Mouse (Mus musculus) kidney, adult 18-20 months (tissue): ENCODE data around the gene Prr36.
"Not testable (repeated sequence)": the region's sequence is repeated elsewhere in the genome, so short reads cannot be mapped to it uniquely, and the experiment has no call there.

Experiments used
- DNase-seq: peaks from one replicate; pipeline ENCODE4 v3.0.0; 2021

The Prr36 gene

GRCm38 (mm10) chr8:4216791-4217621 lies at the start of gene Prr36:
Gene Prr36, minus strand, starts transcription at chr8:4217459.
- no peak for DNase-seq

- DNase-seq: no peak
These were observed 48.1 kb upstream of the Prr36 start for GRCm38 (mm10) chr8:4265160-4265914.

- DNase-seq: no peak
These were observed 46.0 kb upstream of the Prr36 start for GRCm38 (mm10) chr8:4263105-4263791.

GRCm38 (mm10) chr8:4259805-4260170 lies 42.5 kb upstream of the Prr36 start:
- no peak for DNase-seq

GRCm38 (mm10) chr8:4259125-4259804 lies 42.0 kb upstream of the Prr36 start, which contains the start of gene Ctxn1:
Gene Ctxn1, minus strand, starts transcription at chr8:4259274.
- peak; percentile 96 for DNase-seq

- no peak for DNase-seq
These were observed 41.4 kb upstream of the Prr36 start for GRCm38 (mm10) chr8:4258678-4259077.

GRCm38 (mm10) chr8:4258233-4258632 lies 41.0 kb upstream of the Prr36 start:
- peak; percentile 60 for DNase-seq

- no peak for DNase-seq
These were observed 40.1 kb upstream of the Prr36 start for GRCm38 (mm10) chr8:4257350-4257749.

- DNase-seq: no peak
These were observed 39.7 kb upstream of the Prr36 start for GRCm38 (mm10) chr8:4256911-4257310.

GRCm38 (mm10) chr8:4255471-4255870 lies 38.2 kb upstream of the Prr36 start:
- DNase-seq: not testable (repeated sequence)

- peak; percentile 78 for DNase-seq
These were observed 36.7 kb upstream of the Prr36 start for GRCm38 (mm10) chr8:4254001-4254400.

GRCm38 (mm10) chr8:4252934-4253841 lies 35.9 kb upstream of the Prr36 start, which contains the start of gene Snapc2:
Gene Snapc2, plus strand, starts transcription at chr8:4253080.
- peak; percentile 99 for DNase-seq

GRCm38 (mm10) chr8:4252116-4252760 lies 35.0 kb upstream of the Prr36 start:
- no peak for DNase-seq

GRCm38 (mm10) chr8:4250306-4250970 lies 33.2 kb upstream of the Prr36 start:
- peak; percentile 83 for DNase-seq

- no peak for DNase-seq
These were observed 32.0 kb upstream of the Prr36 start for GRCm38 (mm10) chr8:4249213-4249612.

- no peak for DNase-seq
These were observed 30.8 kb upstream of the Prr36 start, which contains the start of gene Tgfbr3l for GRCm38 (mm10) chr8:4247951-4248540. Gene Tgfbr3l, plus strand, starts transcription at chr8:4248214.

- DNase-seq: no peak
These were observed 30.0 kb upstream of the Prr36 start for GRCm38 (mm10) chr8:4247241-4247640.

GRCm38 (mm10) chr8:4245737-4246136 lies 28.5 kb upstream of the Prr36 start:
- no peak for DNase-seq

- DNase-seq: no peak
These were observed 27.8 kb upstream of the Prr36 start for GRCm38 (mm10) chr8:4245061-4245460.
